Mouse (Mus musculus) olfactory bulb, adult 2 months (tissue): ENCODE data around the gene Rgp1.

ENCODE experiments used
- CTCF ChIP-seq: fragments of 200-500 bp; IDR thresholded peaks from 2 replicates; pipeline ENCODE4 v1.5.1; 2012; ENCODE audit warnings: low read depth, mild to moderate bottlenecking, low read length, moderate library complexity; ENCODE audit not compliant: insufficient read depth
- POLR2A ChIP-seq: fragments of 200-500 bp; IDR thresholded peaks from 2 replicates; pipeline ENCODE4 v1.6.1; 2012; ENCODE audit warnings: mild to moderate bottlenecking, low read depth, low read length, moderate library complexity; ENCODE audit not compliant: insufficient read depth

GRCm38 (mm10) chr4:43583421-43583820 lies 4.9 kb downstream of the Rgp1 start:
- TF ChIP-seq CTCF: no peak
- TF ChIP-seq POLR2A: no peak
